Mouse (Mus musculus) spleen, adult 12 weeks (tissue): ENCODE data around the gene Kifc5b.
A peak's percentile ranks its signal among the peaks of the same experiment; 100 is the strongest.
"Not testable (repeated sequence)": the region's sequence is repeated elsewhere in the genome, so short reads cannot be mapped to it uniquely, and the experiment has no call there.

Source experiments
- DNase-seq: peaks from one replicate; pipeline ENCODE4 v3.0.0; 2022; ENCODE audit warnings: low spot score

Gene Kifc5b

GRCm38 (mm10) chr17:26971247-26971905 lies 54.5 kb downstream of the Kifc5b start:
- DNase-seq = no peak

- no peak for DNase-seq
Observed at GRCm38 (mm10) chr17:26972107-26972506, 55.2 kb downstream of the Kifc5b start.

- peak; percentile 94 for DNase-seq
Observed at GRCm38 (mm10) chr17:26972703-26973574, 56.0 kb downstream of the Kifc5b start, which contains the start of gene Zbtb9. Gene Zbtb9, plus strand, starts transcription at chr17:26973167.

- DNase-seq = no peak
Observed at GRCm38 (mm10) chr17:26974547-26974946, 57.7 kb downstream of the Kifc5b start.

- DNase-seq = no peak
Observed at GRCm38 (mm10) chr17:26975415-26975814, 58.5 kb downstream of the Kifc5b start.

- DNase-seq = not testable (repeated sequence)
Observed at GRCm38 (mm10) chr17:26977354-26977753, 60.5 kb downstream of the Kifc5b start.

- DNase-seq = no peak
Observed at GRCm38 (mm10) chr17:26979426-26979825, 62.5 kb downstream of the Kifc5b start.

- no peak for DNase-seq
Observed at GRCm38 (mm10) chr17:26981050-26981449, 64.2 kb downstream of the Kifc5b start.
